Mouse (Mus musculus): Measurements from ENCODE around the gene Pde1a. TPM values are rescaled to one million over a fixed set of nuclear protein-coding genes. Genes with fewer than 3 reads are reported as not detected.
"Not testable (repeated sequence)": the region's sequence is repeated elsewhere in the genome, so short reads cannot be mapped to it uniquely, and the experiment has no call there.

Pde1a gene
- polyA plus RNA-seq, 1 experiment from 2014 or later: 4.3 TPM

DNA sequence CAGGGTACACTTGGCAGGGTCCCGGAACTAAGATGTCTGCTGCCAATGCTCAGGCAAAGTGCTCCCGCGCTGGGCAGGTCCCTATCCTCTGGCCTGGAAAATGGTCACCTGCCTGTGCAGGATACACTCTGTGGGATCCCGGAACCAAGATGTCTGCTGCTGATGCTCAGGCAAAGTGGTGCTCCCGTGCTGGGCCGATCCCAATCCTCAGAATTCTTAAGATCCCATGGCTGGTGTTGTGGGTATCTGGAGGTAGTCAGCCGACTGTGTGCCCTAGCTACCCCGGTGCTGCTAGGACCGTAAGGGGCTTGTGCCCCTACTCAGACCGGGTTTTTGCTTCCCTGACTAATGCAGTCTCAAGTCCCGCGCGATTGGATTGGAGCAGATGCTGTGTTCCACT is 281.9 kb downstream of the Pde1a start:
- not testable (repeated sequence) for H3K27ac ChIP-seq; H3K4me1 ChIP-seq (replicated peaks); H3K27me3 ChIP-seq; H3K4me2 ChIP-seq (replicated peaks); H3K9ac ChIP-seq (replicated peaks); H3K9me3 ChIP-seq; H3K36me3 ChIP-seq; ATAC-seq; H3K4me3 ChIP-seq (replicated peaks)
- WGBS: 89% methylated on average over 13 of the region's 13 CpGs

- Histone ChIP-seq H3K27me3 (no peaks in the 10 kb centered on the region), H3K4me3 (replicated peaks) (no peak overlapping the region), H3K4me1 (replicated peaks) (no peaks in the 10 kb centered on the region), H3K36me3 (no peaks in the 10 kb centered on the region), H3K9ac (replicated peaks) (no peak overlapping the region), H3K27ac (no peak overlapping the region), H3K9me3 (no peaks in the 10 kb centered on the region), H3K4me2 (replicated peaks) (no peak overlapping the region)
- ATAC-seq: no peak
- 83% methylated on average over 5 of the region's 5 CpGs for WGBS
These were observed 289.7 kb downstream of the Pde1a start for GRCm38 (mm10) chr2:79839513-79839912.

GRCm38 (mm10) chr2:79839090-79839489 is 290.2 kb downstream of the Pde1a start:
- Histone ChIP-seq H3K27ac (no peak overlapping the region), H3K27me3 (no peaks in the 10 kb centered on the region), H3K4me1 (replicated peaks) (no peaks in the 10 kb centered on the region), H3K4me2 (replicated peaks) (no peak overlapping the region), H3K4me3 (replicated peaks) (no peak overlapping the region), H3K9me3 (no peaks in the 10 kb centered on the region), H3K36me3 (no peaks in the 10 kb centered on the region), H3K9ac (replicated peaks) (no peak overlapping the region)
- 90% methylated on average over 6 of the region's 6 CpGs for WGBS
- ATAC-seq: no peak

GRCm38 (mm10) chr2:79825853-79826252 is 303.4 kb downstream of the Pde1a start:
- ATAC-seq: no peak

DNA sequence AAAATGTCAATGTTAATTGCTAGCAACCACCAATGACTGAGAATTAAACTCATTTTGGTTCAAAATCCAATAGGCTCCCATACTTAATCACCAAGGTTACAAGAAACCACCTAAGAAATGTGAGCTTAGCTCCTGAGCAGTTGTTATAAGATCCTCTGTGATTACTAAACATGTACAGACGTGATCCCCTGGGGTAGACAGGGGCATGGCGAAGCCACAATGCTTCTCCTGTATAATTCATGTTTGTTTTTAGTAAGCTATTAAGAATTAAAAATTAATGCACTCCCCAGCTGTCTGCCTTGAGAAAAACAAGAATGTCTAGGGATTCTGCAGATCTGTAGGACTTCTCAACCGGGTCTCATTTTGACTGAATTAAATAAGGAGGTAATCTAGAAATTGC is 309.7 kb downstream of the Pde1a start:
- Histone ChIP-seq H3K36me3 (no peaks in the 10 kb centered on the region), H3K4me2 (replicated peaks) (no peak overlapping the region), H3K9me3 (no peaks in the 10 kb centered on the region), H3K27ac (no peak overlapping the region), H3K4me1 (replicated peaks) (no peaks in the 10 kb centered on the region; the same call in 1 of the 2 replicates), H3K27me3 (no peaks in the 10 kb centered on the region), H3K9ac (replicated peaks) (no peak overlapping the region), H3K4me3 (replicated peaks) (no peak overlapping the region)
- no peak for ATAC-seq
- 46% methylated on average over 3 of the region's 3 CpGs for WGBS

More at GRCm38 (mm10) chr2:79825853-79826252, 303.4 kb downstream of the Pde1a start:
- no peaks in the 10 kb centered on the region for H3K9me3 ChIP-seq
- no peak overlapping the region for H3K4me3 ChIP-seq (replicated peaks)
- no peak overlapping the region for H3K27ac ChIP-seq
- no peak overlapping the region for H3K9ac ChIP-seq (replicated peaks)
- no peaks in the 10 kb centered on the region for H3K36me3 ChIP-seq
- no peak overlapping the region for H3K4me2 ChIP-seq (replicated peaks)
- H3K27me3 ChIP-seq: no peaks in the 10 kb centered on the region
- WGBS: 92% methylated on average over 4 of the region's 4 CpGs
- H3K4me1 ChIP-seq (replicated peaks): no peaks in the 10 kb centered on the region

DNA sequence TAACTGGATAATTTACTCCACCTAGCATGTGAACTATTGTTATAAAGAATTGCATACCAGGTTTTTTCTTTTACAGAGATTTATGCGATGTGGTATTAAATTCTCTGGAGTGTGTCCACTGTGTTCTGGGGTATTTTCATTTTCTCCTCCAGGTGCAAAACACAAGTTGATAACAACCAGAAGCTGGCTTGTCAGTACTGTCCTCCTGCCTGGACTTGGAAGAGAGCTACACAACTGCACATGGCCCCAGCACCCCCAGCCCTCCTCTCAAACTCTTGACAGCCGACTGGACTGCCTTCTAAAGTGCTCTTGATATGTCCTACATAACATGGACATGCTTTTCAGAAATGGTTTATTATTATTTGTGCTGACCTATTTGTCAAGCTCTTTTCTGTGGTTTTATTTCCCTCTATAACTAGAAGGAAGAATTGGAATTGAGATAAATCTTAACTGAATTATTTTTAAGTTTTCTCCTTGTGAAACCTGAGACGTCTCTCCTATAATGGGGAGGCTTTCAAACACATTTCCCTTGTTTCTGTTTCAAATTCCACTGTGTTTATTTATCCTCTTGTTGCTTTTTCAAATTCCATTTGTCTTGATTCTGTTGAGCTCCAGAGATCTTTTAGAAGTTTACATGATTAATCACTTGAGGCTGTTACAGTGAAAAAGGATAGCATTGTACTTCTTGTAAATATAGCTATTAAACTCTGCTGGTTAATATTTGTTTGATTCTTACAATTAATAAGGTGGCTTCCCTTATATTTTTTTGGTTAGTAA is 313.4 kb downstream of the Pde1a start:
- WGBS: 79% methylated on average over 3 of the region's 3 CpGs
- no peak overlapping the region for H3K27ac ChIP-seq
- no peaks in the 10 kb centered on the region for H3K36me3 ChIP-seq
- H3K4me1 ChIP-seq (replicated peaks): no peaks in the 10 kb centered on the region; the same call in 1 of the 2 replicates
- no peaks in the 10 kb centered on the region for H3K9me3 ChIP-seq
- no peak overlapping the region for H3K4me3 ChIP-seq (replicated peaks)
- no peak overlapping the region for H3K9ac ChIP-seq (replicated peaks)
- no peak overlapping the region for H3K4me2 ChIP-seq (replicated peaks)
- no peak for ATAC-seq
- H3K27me3 ChIP-seq: no peaks in the 10 kb centered on the region

DNA sequence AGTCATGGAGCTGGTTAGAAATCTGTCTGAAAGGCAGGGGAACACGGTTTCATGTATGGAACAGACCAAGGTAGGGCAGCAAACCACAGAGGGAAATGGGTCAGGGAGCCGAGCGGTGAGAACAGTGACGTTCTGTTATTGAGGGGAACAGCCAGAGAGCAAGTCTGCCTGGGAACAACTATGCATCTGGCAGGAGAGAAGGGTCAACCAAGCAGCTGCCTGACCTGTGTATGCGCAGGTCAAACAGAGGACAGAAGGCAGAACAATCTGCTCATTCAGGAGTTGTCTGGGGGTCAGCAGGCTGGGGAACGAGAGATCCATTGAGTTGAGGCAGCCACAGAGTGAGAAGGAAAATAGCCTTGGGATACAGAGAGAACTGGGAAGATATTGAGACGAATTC is 330.6 kb downstream of the Pde1a start:
- Histone ChIP-seq H3K4me3 (replicated peaks) (no peak overlapping the region), H3K4me2 (replicated peaks) (no peak overlapping the region), H3K27ac (no peak overlapping the region), H3K9ac (replicated peaks) (no peak overlapping the region), H3K36me3 (no peaks in the 10 kb centered on the region), H3K27me3 (no peaks in the 10 kb centered on the region), H3K4me1 (replicated peaks) (no peaks in the 10 kb centered on the region), H3K9me3 (no peaks in the 10 kb centered on the region)
- 41% methylated on average over 7 of the region's 7 CpGs for WGBS
- ATAC-seq: no peak

DNA sequence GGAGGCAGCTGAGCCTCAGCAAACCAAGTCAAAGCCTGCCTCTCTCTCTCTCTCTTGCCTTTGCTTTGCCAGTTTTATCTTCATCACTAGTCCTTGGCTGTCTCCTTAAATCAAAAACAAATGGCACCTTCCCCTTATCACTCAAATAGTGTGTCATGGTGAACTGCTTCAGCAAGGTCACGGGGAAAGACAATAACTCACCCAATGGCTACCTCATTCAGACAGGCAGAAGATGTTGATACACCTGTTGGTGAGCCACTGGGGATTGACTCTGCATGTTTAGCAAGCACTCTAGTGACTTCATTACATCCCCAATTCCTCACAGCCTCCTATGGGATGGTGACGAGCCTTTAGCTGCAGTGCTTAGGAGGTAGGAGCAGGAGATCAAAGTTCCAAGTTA is 331.8 kb downstream of the Pde1a start:
- no peak overlapping the region for H3K4me3 ChIP-seq (replicated peaks)
- H3K27ac ChIP-seq: no peak overlapping the region
- no peak for ATAC-seq
- H3K36me3 ChIP-seq: no peaks in the 10 kb centered on the region
- H3K27me3 ChIP-seq: no peaks in the 10 kb centered on the region
- WGBS: 72% methylated on average over 2 of the region's 2 CpGs
- H3K9ac ChIP-seq (replicated peaks): no peak overlapping the region
- H3K9me3 ChIP-seq: no peaks in the 10 kb centered on the region
- no peak overlapping the region for H3K4me2 ChIP-seq (replicated peaks)
- no peaks in the 10 kb centered on the region for H3K4me1 ChIP-seq (replicated peaks)

DNA sequence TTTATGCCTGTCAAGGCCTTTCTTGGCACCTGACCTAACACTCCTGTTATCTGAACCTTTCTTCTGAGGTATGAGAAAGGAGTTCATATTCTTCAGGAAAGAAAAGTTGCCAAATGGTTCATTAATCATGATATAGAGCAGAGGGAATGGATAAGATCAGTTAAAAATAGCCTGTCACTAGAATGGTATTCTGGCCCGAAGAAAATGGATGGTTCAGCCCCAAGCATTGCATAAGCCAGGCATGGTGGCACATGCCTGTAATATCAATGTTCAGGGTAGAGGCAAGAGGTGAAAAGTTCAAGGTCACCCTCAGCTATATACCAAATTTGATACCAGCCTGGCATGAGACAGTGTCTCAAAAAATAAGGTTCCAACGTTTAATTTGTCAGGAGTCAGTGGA is 336.1 kb downstream of the Pde1a start:
- WGBS: 91% methylated on average over 2 of the region's 2 CpGs
- H3K27ac ChIP-seq: no peak overlapping the region
- H3K9ac ChIP-seq (replicated peaks): no peak overlapping the region
- no peaks in the 10 kb centered on the region for H3K36me3 ChIP-seq
- H3K27me3 ChIP-seq: no peaks in the 10 kb centered on the region
- H3K4me1 ChIP-seq (replicated peaks): no peaks in the 10 kb centered on the region
- no peak overlapping the region for H3K4me2 ChIP-seq (replicated peaks)
- no peak overlapping the region for H3K4me3 ChIP-seq (replicated peaks)
- no peak for ATAC-seq
- no peaks in the 10 kb centered on the region for H3K9me3 ChIP-seq

- 94% methylated on average over 11 of the region's 11 CpGs for WGBS
These were observed 342.8 kb downstream of the Pde1a start for GRCm38 (mm10) chr2:79786467-79786866.

DNA sequence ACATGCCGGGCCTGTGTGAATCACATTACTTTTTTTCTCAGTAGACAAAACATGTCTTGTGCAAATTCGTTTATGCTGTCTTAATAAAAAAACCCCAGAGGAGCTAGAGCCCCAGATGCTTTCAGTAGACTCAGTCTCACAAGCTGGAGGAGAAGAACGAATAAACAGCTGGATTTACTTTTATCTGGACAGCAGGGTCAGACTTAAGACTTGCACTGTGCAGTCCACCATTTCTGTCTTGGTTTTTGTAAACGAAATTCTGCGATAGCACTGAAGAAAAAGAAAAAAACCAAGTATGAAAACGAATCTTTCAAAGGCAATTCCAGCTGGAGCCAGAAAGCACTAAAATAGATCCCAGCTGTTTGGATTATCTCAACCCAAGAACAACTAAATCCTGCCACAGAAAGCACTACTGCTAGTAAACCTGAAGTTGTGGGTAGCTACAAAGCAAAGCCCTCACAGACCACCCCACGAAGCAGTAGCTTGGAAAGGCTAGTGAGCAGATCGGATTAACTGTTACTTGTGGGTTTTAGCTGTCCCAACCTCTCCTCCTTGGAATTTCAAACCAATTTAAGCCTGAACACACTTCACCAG is 343.6 kb downstream of the Pde1a start:
- no peaks in the 10 kb centered on the region for H3K9me3 ChIP-seq
- 79% methylated on average over 8 of the region's 8 CpGs for WGBS
- H3K27ac ChIP-seq: no peak overlapping the region
- H3K27me3 ChIP-seq: no peaks in the 10 kb centered on the region
- H3K36me3 ChIP-seq: no peaks in the 10 kb centered on the region
- no peak for ATAC-seq
- H3K4me1 ChIP-seq (replicated peaks): no peaks in the 10 kb centered on the region
- H3K4me3 ChIP-seq (replicated peaks): no peak overlapping the region
- no peak overlapping the region for H3K4me2 ChIP-seq (replicated peaks)
- no peak overlapping the region for H3K9ac ChIP-seq (replicated peaks)

More at GRCm38 (mm10) chr2:79786467-79786866, 342.8 kb downstream of the Pde1a start:
- Histone ChIP-seq H3K27me3 (no peaks in the 10 kb centered on the region), H3K9me3 (no peaks in the 10 kb centered on the region), H3K9ac (replicated peaks) (no peak overlapping the region), H3K4me1 (replicated peaks) (no peaks in the 10 kb centered on the region), H3K27ac (no peak overlapping the region), H3K4me3 (replicated peaks) (no peak overlapping the region), H3K4me2 (replicated peaks) (no peak overlapping the region), H3K36me3 (no peaks in the 10 kb centered on the region)
- no peak for ATAC-seq

Measured in midbrain, embryonic 13.5 days (tissue).